Mouse (Mus musculus) heart, embryonic 16.5 days (tissue): ENCODE results near the gene Etfrf1. TPM values are rescaled to one million over a fixed set of nuclear protein-coding genes. Genes with fewer than 3 reads are reported as not detected.

Experiments used
- ATAC-seq: fragments of 200-750 bp; cut with Nextera tagmentation; replicated peaks from 2 replicates; pipeline ENCODE4 v1.8.0; 2017; ENCODE audit warnings: moderate number of reproducible peaks; ENCODE audit not compliant: insufficient read depth, low FRiP score; ENCODE audit errors: extremely low read depth
- H3K27ac ChIP-seq: fragments of 300-500 bp; sonication (generic); 2 replicates; pipeline ENCODE4 v1.5.1; 2014; ENCODE audit warnings: mild to moderate bottlenecking, low read length, control low read depth, moderate library complexity
- H3K27me3 ChIP-seq: fragments of 300-500 bp; sonication (generic); 2 replicates; pipeline ENCODE4 v1.6.1; 2014; ENCODE audit warnings: low read length, mixed read lengths; ENCODE audit not compliant: control insufficient read depth, insufficient read depth
- H3K36me3 ChIP-seq: fragments of 300-500 bp; sonication (generic); 2 replicates; pipeline ENCODE4 v1.6.1; 2014; ENCODE audit not compliant: control insufficient read depth, insufficient read depth
- H3K4me1 ChIP-seq: fragments of 300-500 bp; sonication (generic); 2 replicates; pipeline ENCODE4 v1.6.1; 2014; ENCODE audit warnings: low read length, mixed read lengths; ENCODE audit not compliant: control insufficient read depth, insufficient read depth
- H3K4me2 ChIP-seq: fragments of 300-500 bp; sonication (generic); 2 replicates; pipeline ENCODE4 v1.6.1; 2014; ENCODE audit warnings: low read depth, mild to moderate bottlenecking, control low read depth, low read length
- H3K4me3 ChIP-seq: fragments of 300-500 bp; sonication (generic); 2 replicates; pipeline ENCODE4 v1.5.1; 2014; ENCODE audit warnings: mild to moderate bottlenecking, control low read depth, low read length
- H3K9ac ChIP-seq: fragments of 300-500 bp; sonication (generic); 2 replicates; pipeline ENCODE4 v1.6.1; 2014; ENCODE audit warnings: low read length, control low read depth
- H3K9me3 ChIP-seq: fragments of 300-500 bp; sonication (generic); replicated peaks from 2 replicates; pipeline ENCODE4 v1.6.1; 2016; ENCODE audit warnings: low read length; ENCODE audit not compliant: control insufficient read depth
- WGBS: fragments of 180-500 bp; shearing (Covaris S2); extraction: QIAGEN DNeasy Blood & Tissue Kit; methylation state at CpG from one replicate; pipeline ENCODE4 v1.1.7; 2014; 5-methylcytosine and 5-hydroxymethylcytosine counted together
- polyA plus RNA-seq: library from polyadenylated mRNA; unstranded; fragments of >200 nt; fragmentation: Nextera tagmentation; extraction: Ambion mirVana; gene quantifications from 2 replicates; pipeline ENCODE4 v1.2.1, GENCODE M21; 2015

The Etfrf1 gene
- polyA plus RNA-seq, 1 experiment from 2014 or later: 62.0 TPM

- Histone ChIP-seq H3K4me2 (no peak overlapping the region), H3K9ac (no peak overlapping the region), H3K27me3 (peaks cover 20% of the 10 kb centered on the region), H3K27ac (no peak overlapping the region), H3K36me3 (no peaks in the 10 kb centered on the region), H3K4me1 (no peaks in the 10 kb centered on the region), H3K9me3 (0 out of 2 replicates have a peak, but pooled peaks cover 4% of the 10 kb centered on the region), H3K4me3 (no peak overlapping the region)
- 82% methylated on average over 7 of the region's 7 CpGs for WGBS
- no peak for ATAC-seq
Measured at GRCm38 (mm10) chr6:145262314-145262713, 51.4 kb downstream of the Etfrf1 start.

Other genes with a start within 250 kb of the Etfrf1 start
- 3.6 and 6.9 TPM in 2 replicates for gene Bcat1, start 134.9 kb upstream of the Etfrf1 start, polyA plus RNA-seq
- gene Lrmp, start 95.5 kb upstream of the Etfrf1 start, polyA plus RNA-seq: 8.5 and 26.3 TPM in 2 replicates
- 0.53 and 0.74 TPM in 2 replicates for gene Casc1, start 129 bp upstream of the Etfrf1 start, polyA plus RNA-seq
- gene Kras, start 39.1 kb downstream of the Etfrf1 start, polyA plus RNA-seq: 44.1 and 45.4 TPM in 2 replicates